Mouse (Mus musculus) forebrain, embryonic 11.5 days (tissue): ENCODE results near the gene Peg12. TPM values are rescaled to one million over a fixed set of nuclear protein-coding genes. Genes with fewer than 3 reads are reported as not detected.

ENCODE experiments used
- ATAC-seq: fragments of 200-750 bp; cut with Nextera tagmentation; replicated peaks from 2 replicates; pipeline ENCODE4 v1.8.0; 2017; ENCODE audit warnings: moderate TSS enrichment; ENCODE audit not compliant: low FRiP score
- DNase-seq: peaks from one replicate; pipeline ENCODE4 v3.0.0-alpha.2; 2017; ENCODE audit warnings: low spot score
- H3K27ac ChIP-seq: fragments of 300-500 bp; sonication (generic); 2 replicates; pipeline ENCODE4 v1.5.1; 2014; ENCODE audit warnings: low read depth, low read length
- H3K27me3 ChIP-seq: fragments of 300-500 bp; sonication (generic); 2 replicates; pipeline ENCODE4 v1.6.1; 2014; ENCODE audit warnings: mild to moderate bottlenecking, low read length, mixed read lengths; ENCODE audit not compliant: control insufficient read depth, insufficient read depth
- H3K36me3 ChIP-seq: fragments of 300-500 bp; sonication (generic); 2 replicates; pipeline ENCODE4 v1.6.1; 2014; ENCODE audit warnings: mild to moderate bottlenecking, low read length, moderate library complexity, mixed read lengths; ENCODE audit not compliant: control insufficient read depth, insufficient read depth
- H3K4me1 ChIP-seq: fragments of 300-500 bp; sonication (generic); replicated peaks from 2 replicates; pipeline ENCODE4 v1.6.1; 2014; ENCODE audit warnings: low read length, mixed read lengths; ENCODE audit not compliant: control insufficient read depth, insufficient read depth
- H3K4me2 ChIP-seq: fragments of 300-500 bp; sonication (generic); 2 replicates; pipeline ENCODE4 v1.6.1; 2014; ENCODE audit warnings: low read depth, mild to moderate bottlenecking, low read length, moderate library complexity, mixed read lengths; ENCODE audit not compliant: severe bottlenecking
- H3K4me3 ChIP-seq: fragments of 300-500 bp; sonication (generic); 2 replicates; pipeline ENCODE4 v1.5.1; 2014; ENCODE audit warnings: low read depth, low read length
- H3K9ac ChIP-seq: fragments of 300-500 bp; sonication (generic); 2 replicates; pipeline ENCODE4 v1.6.1; 2014; ENCODE audit warnings: low read length
- H3K9me3 ChIP-seq: fragments of 300-500 bp; sonication (generic); 2 replicates; pipeline ENCODE4 v1.6.1; 2016; ENCODE audit warnings: low read length, mixed read lengths; ENCODE audit not compliant: control insufficient read depth
- WGBS: fragments of 180-500 bp; shearing (Covaris S2); extraction: QIAGEN DNeasy Blood & Tissue Kit; methylation state at CpG from one replicate; pipeline ENCODE4 v1.1.7; 2014; 5-methylcytosine and 5-hydroxymethylcytosine counted together
- polyA plus RNA-seq: library from polyadenylated mRNA; unstranded; fragments of >200 nt; fragmentation: Nextera tagmentation; extraction: Ambion mirVana; gene quantifications from 2 replicates; pipeline ENCODE4 v1.2.1, GENCODE M21; 2014

Gene Peg12
- polyA plus RNA-seq, 1 experiment from 2014 or later = 105 TPM

GRCm38 (mm10) chr7:62415222-62415621 lies 49.1 kb downstream of the Peg12 start:
- DNase-seq = peak; percentile 55
- no peak overlapping the region for H3K4me3 ChIP-seq
- H3K9ac ChIP-seq = peak overlapping the region; percentile 23
- no peaks in the 10 kb centered on the region; the same call in 1 of the 2 replicates for H3K4me1 ChIP-seq
- 39% methylated on average over 1 of the region's 1 CpGs for WGBS
- no peaks in the 10 kb centered on the region; the same call in 1 of the 2 replicates for H3K9me3 ChIP-seq
- peak overlapping the region; percentile 2; the same call in 1 of the 2 replicates for H3K4me2 ChIP-seq
- no peaks in the 10 kb centered on the region for H3K36me3 ChIP-seq
- peak overlapping the region; percentile 77 for H3K27ac ChIP-seq
- ATAC-seq = peak; percentile 40
- H3K27me3 ChIP-seq = no peaks in the 10 kb centered on the region

Other genes starting within 250 kb of the Peg12 start
- gene Ndn, start 117.9 kb downstream of the Peg12 start, polyA plus RNA-seq = 152 and 169 TPM in 2 replicates
- gene Magel2, start 87.5 kb downstream of the Peg12 start, polyA plus RNA-seq = 12.5 and 13.9 TPM in 2 replicates
- gene Mkrn3, start 44.4 kb downstream of the Peg12 start, polyA plus RNA-seq = 19.3 and 20.7 TPM in 2 replicates